Mouse (Mus musculus): Measurements from ENCODE around the gene Vmn1r50. TPM values are rescaled to one million over a fixed set of nuclear protein-coding genes. Genes with fewer than 3 reads are reported as not detected.
"Not testable (repeated sequence)": the region's sequence is repeated elsewhere in the genome, so short reads cannot be mapped to it uniquely, and the experiment has no call there.

Gene Vmn1r50
- not detected for total RNA-seq (2021)
- long read RNA-seq, experiment 1, result 0 reads
- long read RNA-seq, experiment 2, result 0 reads

DNA sequence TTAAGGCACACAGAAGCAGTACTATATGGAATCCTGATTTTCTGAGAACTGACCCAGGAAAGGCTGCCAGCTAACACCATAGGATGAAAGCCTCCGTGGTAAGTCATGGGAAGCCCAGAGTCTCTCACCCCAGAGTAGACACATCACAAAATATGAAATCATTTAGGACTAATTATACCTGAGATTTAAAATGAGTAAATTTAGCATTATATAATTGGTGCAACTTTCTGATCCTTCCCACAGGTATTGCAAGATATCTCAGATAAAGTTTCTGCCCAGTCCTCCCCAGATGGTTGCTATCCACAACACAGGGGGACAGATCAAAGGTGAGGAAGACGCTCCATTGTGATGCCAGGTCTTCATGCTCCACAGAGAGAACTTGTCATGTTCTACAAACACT lies at the start of gene Vmn1r50:
TSS of gene Vmn1r50 (plus strand) at position 301 of the 400 bp plus-strand sequence.
- no peak for DNase-seq (ENCODE audit: low spot score in 2 of 2)

DNA sequence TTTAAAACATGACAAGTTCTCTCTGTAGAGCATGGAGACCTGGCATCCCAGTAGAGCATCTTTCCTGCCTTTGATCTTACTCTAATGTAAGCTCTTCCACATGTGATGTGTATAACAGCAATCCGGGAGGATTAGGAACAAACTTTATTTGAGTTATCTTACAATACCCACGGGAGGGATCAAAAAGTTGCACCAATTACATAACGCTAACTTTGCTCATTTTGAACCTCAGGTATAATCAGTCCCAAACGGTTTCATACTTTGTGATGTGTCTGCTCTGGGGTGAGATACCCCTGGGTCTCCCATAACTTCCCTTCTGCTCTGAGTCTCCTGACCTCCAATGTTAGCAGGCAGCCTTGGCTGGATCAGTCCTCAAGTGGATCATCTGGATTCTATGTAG lies 22.8 kb upstream of the Vmn1r50 start, which contains the start of gene Vmn1r49:
TSS of gene Vmn1r49 (minus strand) at position 101 of the 400 bp plus-strand sequence.
- no peak for DNase-seq (ENCODE audit: low spot score in 2 of 2)

DNA sequence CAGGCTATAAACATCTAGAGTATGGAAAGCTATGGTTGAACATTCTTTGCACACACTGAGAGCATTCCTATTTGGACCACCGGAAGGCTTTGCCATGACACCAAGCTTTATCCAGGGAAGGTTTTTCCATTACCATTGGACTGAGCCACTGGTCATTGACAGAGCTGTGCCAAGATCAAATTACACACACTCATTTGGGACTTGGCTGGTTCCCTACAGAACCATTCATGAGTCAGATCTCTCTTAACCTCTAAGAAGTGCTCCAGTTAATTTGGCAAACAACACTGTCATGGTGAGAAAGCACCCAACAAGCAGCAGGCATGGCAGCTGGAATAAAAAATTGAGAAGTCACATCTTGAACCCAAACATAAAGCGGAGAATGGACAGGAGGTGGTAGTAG lies 664 bp upstream of the Vmn1r50 start:
- no peak for DNase-seq (ENCODE audit: low spot score in 2 of 2)

DNA sequence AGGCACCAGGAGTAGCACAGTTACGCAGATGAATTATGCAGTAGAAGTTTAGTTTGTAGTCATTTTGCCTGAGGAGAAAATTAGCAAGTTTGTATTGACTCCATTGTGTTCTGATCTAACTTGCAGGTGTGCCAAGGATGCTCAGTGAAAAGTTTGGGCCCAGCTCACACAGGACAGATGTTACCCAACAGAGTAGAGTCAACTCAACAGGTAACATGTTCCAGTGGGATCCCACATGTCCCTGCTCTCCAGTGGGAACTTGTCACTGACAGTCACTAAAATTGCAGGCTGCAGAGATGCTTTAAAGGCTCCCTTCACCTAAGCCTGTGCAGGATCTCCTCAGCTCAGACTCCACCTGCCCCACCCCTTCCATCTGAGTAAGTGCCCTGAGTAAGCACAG lies 21.1 kb downstream of the Vmn1r50 start, which contains the start of gene Vmn1r51:
TSS of gene Vmn1r51 (plus strand) at position 301 of the 400 bp plus-strand sequence.
- not testable (repeated sequence) for DNase-seq (ENCODE audit: low spot score in 2 of 2)

Other genes with a start within 250 kb of the Vmn1r50 start
- gene Vmn1r42, start 225.0 kb upstream of the Vmn1r50 start, total RNA-seq (2021), result not detected
- not detected for gene Vmn1r43, start 225.0 kb upstream of the Vmn1r50 start, total RNA-seq (2021)
- not detected for gene Vmn1r44, start 217.8 kb upstream of the Vmn1r50 start, total RNA-seq (2021)
- not detected for gene Vmn1r45, start 160.8 kb upstream of the Vmn1r50 start, total RNA-seq (2021)
- not detected for gene Vmn1r46, start 132.1 kb upstream of the Vmn1r50 start, total RNA-seq (2021)
- not detected for gene Vmn1r47, start 85.3 kb upstream of the Vmn1r50 start, total RNA-seq (2021)
- not detected for gene Vmn1r48, start 64.6 kb upstream of the Vmn1r50 start, total RNA-seq (2021)
- not detected for gene Vmn1r49, start 22.9 kb upstream of the Vmn1r50 start, total RNA-seq (2021)
- not detected for gene Vmn1r51, start 21.2 kb downstream of the Vmn1r50 start, total RNA-seq (2021)
- gene Vmn1r52, start 73.4 kb downstream of the Vmn1r50 start, total RNA-seq (2021), result not detected
- gene V1ra8, start 101.4 kb downstream of the Vmn1r50 start, total RNA-seq (2021), result not detected
- not detected for gene Vmn1r53, start 123.0 kb downstream of the Vmn1r50 start, total RNA-seq (2021)
- gene Vmn1r54, start 144.9 kb downstream of the Vmn1r50 start, total RNA-seq (2021), result not detected
- not detected for gene BC048671, start 199.8 kb downstream of the Vmn1r50 start, total RNA-seq (2021)
- not detected for gene Chst13, start 223.8 kb downstream of the Vmn1r50 start, total RNA-seq (2021)
- gene Uroc1, start 231.9 kb downstream of the Vmn1r50 start, total RNA-seq (2021), result not detected

Data from layer of hippocampus, postnatal 14 days (tissue).